Mouse (Mus musculus) heart, embryonic 16.5 days (tissue): ENCODE results near the gene Clic4. TPM values are rescaled to one million over a fixed set of nuclear protein-coding genes. Genes with fewer than 3 reads are reported as not detected.

ENCODE experiments used
- ATAC-seq: fragments of 200-750 bp; cut with Nextera tagmentation; replicated peaks from 2 replicates; pipeline ENCODE4 v1.8.0; 2017; ENCODE audit warnings: moderate number of reproducible peaks; ENCODE audit not compliant: insufficient read depth, low FRiP score; ENCODE audit errors: extremely low read depth
- H3K27ac ChIP-seq: fragments of 300-500 bp; sonication (generic); 2 replicates; pipeline ENCODE4 v1.5.1; 2014; ENCODE audit warnings: mild to moderate bottlenecking, low read length, control low read depth, moderate library complexity
- H3K27me3 ChIP-seq: fragments of 300-500 bp; sonication (generic); 2 replicates; pipeline ENCODE4 v1.6.1; 2014; ENCODE audit warnings: low read length, mixed read lengths; ENCODE audit not compliant: control insufficient read depth, insufficient read depth
- H3K36me3 ChIP-seq: fragments of 300-500 bp; sonication (generic); 2 replicates; pipeline ENCODE4 v1.6.1; 2014; ENCODE audit not compliant: control insufficient read depth, insufficient read depth
- H3K4me1 ChIP-seq: fragments of 300-500 bp; sonication (generic); 2 replicates; pipeline ENCODE4 v1.6.1; 2014; ENCODE audit warnings: low read length, mixed read lengths; ENCODE audit not compliant: control insufficient read depth, insufficient read depth
- H3K4me2 ChIP-seq: fragments of 300-500 bp; sonication (generic); 2 replicates; pipeline ENCODE4 v1.6.1; 2014; ENCODE audit warnings: low read depth, mild to moderate bottlenecking, control low read depth, low read length
- H3K4me3 ChIP-seq: fragments of 300-500 bp; sonication (generic); 2 replicates; pipeline ENCODE4 v1.5.1; 2014; ENCODE audit warnings: mild to moderate bottlenecking, control low read depth, low read length
- H3K9ac ChIP-seq: fragments of 300-500 bp; sonication (generic); 2 replicates; pipeline ENCODE4 v1.6.1; 2014; ENCODE audit warnings: low read length, control low read depth
- H3K9me3 ChIP-seq: fragments of 300-500 bp; sonication (generic); replicated peaks from 2 replicates; pipeline ENCODE4 v1.6.1; 2016; ENCODE audit warnings: low read length; ENCODE audit not compliant: control insufficient read depth
- WGBS: fragments of 180-500 bp; shearing (Covaris S2); extraction: QIAGEN DNeasy Blood & Tissue Kit; methylation state at CpG from one replicate; pipeline ENCODE4 v1.1.7; 2014; 5-methylcytosine and 5-hydroxymethylcytosine counted together
- polyA plus RNA-seq: library from polyadenylated mRNA; unstranded; fragments of >200 nt; fragmentation: Nextera tagmentation; extraction: Ambion mirVana; gene quantifications from 2 replicates; pipeline ENCODE4 v1.2.1, GENCODE M21; 2015

The Clic4 gene
- polyA plus RNA-seq, 1 experiment from 2014 or later = 289 TPM

GRCm38 (mm10) chr4:135226008-135226667 lies 46.5 kb downstream of the Clic4 start:
- Histone ChIP-seq H3K4me2 (no peak overlapping the region), H3K9ac (no peak overlapping the region), H3K4me1 (peaks cover 30% of the 10 kb centered on the region), H3K4me3 (no peak overlapping the region), H3K27ac (peak overlapping the region; percentile 14), H3K36me3 (peaks cover 37% of the 10 kb centered on the region), H3K27me3 (no peaks in the 10 kb centered on the region), H3K9me3 (no peaks in the 10 kb centered on the region)
- ATAC-seq = no peak
- WGBS = 84% methylated on average over 12 of the region's 12 CpGs

GRCm38 (mm10) chr4:135223808-135224207 lies 48.8 kb downstream of the Clic4 start:
- Histone ChIP-seq H3K27ac (no peak overlapping the region), H3K9me3 (no peaks in the 10 kb centered on the region), H3K4me3 (no peak overlapping the region), H3K4me1 (peaks cover 31% of the 10 kb centered on the region), H3K36me3 (peaks cover 42% of the 10 kb centered on the region), H3K9ac (no peak overlapping the region), H3K4me2 (no peak overlapping the region), H3K27me3 (no peaks in the 10 kb centered on the region)
- no peak for ATAC-seq
- 88% methylated on average over 9 of the region's 9 CpGs for WGBS

- Histone ChIP-seq H3K27ac (peak overlapping the region; percentile 37), H3K27me3 (no peaks in the 10 kb centered on the region), H3K9me3 (no peaks in the 10 kb centered on the region), H3K4me2 (no peak overlapping the region), H3K4me3 (no peak overlapping the region), H3K4me1 (peaks cover 29% of the 10 kb centered on the region), H3K9ac (no peak overlapping the region), H3K36me3 (peaks cover 60% of the 10 kb centered on the region)
- ATAC-seq = no peak
- WGBS = 56% methylated on average over 12 of the region's 12 CpGs
Measured at GRCm38 (mm10) chr4:135221632-135222407, 50.8 kb downstream of the Clic4 start.

- H3K4me3 ChIP-seq = no peak overlapping the region
- peaks cover 63% of the 10 kb centered on the region for H3K36me3 ChIP-seq
- peak overlapping the region; percentile 50 for H3K27ac ChIP-seq
- no peak overlapping the region for H3K4me2 ChIP-seq
- 65% methylated on average over 3 of the region's 3 CpGs for WGBS
- no peak overlapping the region for H3K9ac ChIP-seq
- no peaks in the 10 kb centered on the region for H3K27me3 ChIP-seq
- ATAC-seq = no peak
- H3K4me1 ChIP-seq = peaks cover 20% of the 10 kb centered on the region
- H3K9me3 ChIP-seq = no peaks in the 10 kb centered on the region
Measured at GRCm38 (mm10) chr4:135220641-135221040, 52.0 kb downstream of the Clic4 start.

DNA sequence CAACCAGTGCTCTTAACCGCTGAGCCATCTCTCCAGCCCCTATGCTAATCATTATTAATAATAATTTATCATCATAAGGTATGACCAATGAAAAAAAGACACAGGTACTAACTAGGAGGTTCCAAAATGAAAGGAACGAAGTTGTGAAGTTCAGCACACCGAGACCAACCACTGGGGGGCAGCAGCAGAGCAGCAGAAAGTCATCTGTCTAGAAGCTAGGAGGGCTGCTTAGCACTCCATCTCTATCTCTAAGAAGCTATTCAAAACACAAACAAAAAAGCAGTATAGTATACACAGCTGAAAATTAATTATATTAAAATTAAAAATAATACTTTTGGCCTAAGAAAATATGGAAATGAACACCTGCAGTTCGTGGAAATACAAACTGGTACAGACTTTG lies 53.0 kb downstream of the Clic4 start:
- 46% methylated on average over 4 of the region's 4 CpGs for WGBS
- no peak overlapping the region for H3K9ac ChIP-seq
- no peak for ATAC-seq
- peaks cover 56% of the 10 kb centered on the region for H3K36me3 ChIP-seq
- no peaks in the 10 kb centered on the region for H3K27me3 ChIP-seq
- H3K4me1 ChIP-seq = peaks cover 20% of the 10 kb centered on the region
- H3K4me2 ChIP-seq = no peak overlapping the region
- H3K4me3 ChIP-seq = no peak overlapping the region
- H3K27ac ChIP-seq = peak overlapping the region; percentile 32
- H3K9me3 ChIP-seq = no peaks in the 10 kb centered on the region

DNA sequence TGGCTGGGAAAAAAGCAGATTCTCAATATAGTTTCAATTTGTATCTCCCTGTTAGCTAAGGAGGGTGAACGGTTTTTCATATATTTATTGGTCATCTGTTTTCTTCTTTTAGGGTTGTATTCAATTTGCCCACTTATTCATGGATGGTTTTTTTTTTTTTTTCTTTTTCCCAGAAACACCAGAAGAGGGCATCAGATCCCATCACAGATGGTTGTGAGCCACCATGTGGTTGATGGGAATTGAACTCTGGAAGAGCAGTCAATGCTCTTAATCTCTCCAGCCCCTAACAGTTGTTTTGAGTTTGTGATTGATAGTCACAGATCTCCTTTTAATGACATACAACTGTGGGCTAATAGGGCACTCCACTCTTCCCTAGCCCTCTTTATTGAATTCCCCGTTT lies 62.8 kb downstream of the Clic4 start:
- Histone ChIP-seq H3K4me3 (no peak overlapping the region), H3K4me2 (no peak overlapping the region), H3K27ac (no peak overlapping the region), H3K4me1 (peaks cover 10% of the 10 kb centered on the region), H3K27me3 (peaks cover 10% of the 10 kb centered on the region), H3K9ac (no peak overlapping the region), H3K36me3 (peaks cover 23% of the 10 kb centered on the region), H3K9me3 (peaks cover 6% of the 10 kb centered on the region; the same call in 1 of the 2 replicates)
- no peak for ATAC-seq
- 70% methylated on average over 2 of the region's 2 CpGs for WGBS

DNA sequence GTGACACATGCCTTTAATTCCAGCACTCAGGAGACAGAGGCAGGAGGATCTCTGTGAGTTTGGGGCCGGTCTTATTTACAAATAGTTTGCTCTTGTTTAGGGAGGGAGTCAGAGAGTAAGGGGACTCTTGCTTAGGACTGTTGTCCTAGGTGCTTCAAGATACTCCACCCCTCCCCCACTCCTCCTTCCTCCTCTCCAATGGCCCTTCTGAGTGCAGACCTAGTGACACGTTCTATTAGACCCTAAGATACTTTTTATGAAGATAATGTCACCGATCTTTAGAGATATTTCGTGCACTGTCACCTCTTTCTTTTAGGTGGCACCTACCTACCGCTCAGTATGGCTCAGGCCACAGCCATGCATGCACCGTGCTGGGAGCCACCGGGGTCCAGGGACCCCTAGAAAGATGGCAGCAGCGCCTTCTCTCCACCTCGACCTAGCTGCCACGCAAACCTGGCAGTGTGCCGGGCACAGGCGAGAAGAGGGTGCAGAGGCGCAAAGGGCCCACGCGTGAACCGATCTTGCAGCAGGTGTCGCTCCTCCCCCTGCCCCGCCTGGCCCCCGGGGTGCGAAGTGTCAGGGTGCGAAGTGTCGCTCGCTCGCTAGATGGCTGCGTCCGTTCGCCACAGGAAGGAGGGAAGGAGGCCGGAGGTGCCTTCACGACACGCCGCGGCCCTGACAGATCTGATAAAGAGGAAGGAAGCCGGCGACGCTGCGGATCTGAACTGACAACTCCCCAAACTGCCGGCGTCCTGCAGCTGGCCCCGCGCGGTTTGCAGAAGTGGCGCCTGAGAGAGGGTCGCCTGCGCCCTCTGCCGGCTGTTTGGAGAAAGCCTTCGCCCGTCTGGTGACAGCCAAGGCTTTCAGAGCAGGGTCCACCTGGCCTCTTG lies 66.7 kb downstream of the Clic4 start:
- peaks cover 6% of the 10 kb centered on the region; the same call in 1 of the 2 replicates for H3K9me3 ChIP-seq
- peak overlapping the region; percentile 66 for H3K4me2 ChIP-seq
- peaks cover 17% of the 10 kb centered on the region for H3K4me1 ChIP-seq
- H3K9ac ChIP-seq = peak overlapping the region; percentile 35
- peak; percentile 71 for ATAC-seq
- peaks cover 19% of the 10 kb centered on the region for H3K27me3 ChIP-seq
- peak overlapping the region; percentile 42 for H3K4me3 ChIP-seq
- H3K27ac ChIP-seq = no peak overlapping the region
- peaks cover 7% of the 10 kb centered on the region; the same call in 1 of the 2 replicates for H3K36me3 ChIP-seq
- WGBS = 4% methylated on average over 39 of the region's 47 CpGs

DNA sequence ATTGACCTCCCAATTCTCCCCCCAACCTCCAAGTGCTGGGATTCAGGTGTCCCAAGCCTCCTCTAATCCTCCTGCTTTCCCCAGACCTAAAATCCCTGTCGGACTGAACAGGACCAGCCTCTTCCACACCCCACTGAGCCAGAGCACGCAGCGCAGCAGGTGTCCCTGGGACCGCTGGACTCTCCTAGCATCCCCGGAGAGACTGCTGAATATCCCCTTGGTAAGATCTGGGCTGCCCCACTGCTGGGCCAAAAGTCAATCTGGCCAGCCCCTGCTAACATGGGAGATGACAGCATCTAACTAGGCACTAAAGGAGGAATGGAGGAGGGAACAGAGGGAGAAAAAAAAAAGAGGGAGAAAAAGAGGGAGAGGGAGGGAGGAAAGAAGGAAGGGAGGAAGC lies 67.4 kb downstream of the Clic4 start:
- H3K4me1 ChIP-seq = peaks cover 17% of the 10 kb centered on the region
- no peak overlapping the region for H3K4me2 ChIP-seq
- H3K27me3 ChIP-seq = peaks cover 19% of the 10 kb centered on the region
- no peak for ATAC-seq
- H3K27ac ChIP-seq = no peak overlapping the region
- no peaks in the 10 kb centered on the region for H3K36me3 ChIP-seq
- WGBS = 33% methylated on average over 5 of the region's 5 CpGs
- no peak overlapping the region for H3K4me3 ChIP-seq
- H3K9me3 ChIP-seq = 0 out of 2 replicates have a peak, but pooled peaks cover 2% of the 10 kb centered on the region
- no peak overlapping the region for H3K9ac ChIP-seq
